Mouse (Mus musculus) hematopoietic multipotent progenitor cell, adult 10-12 weeks (in vitro differentiated cells): ENCODE results near the gene Vmn2r63. TPM values are rescaled to one million over a fixed set of nuclear protein-coding genes. Genes with fewer than 3 reads are reported as not detected.

Experiments used
- polyA plus RNA-seq: library from polyadenylated mRNA; stranded (reverse); fragments of >175 nt; gene quantifications from 2 replicates; pipeline ENCODE4 v1.2.3, GENCODE M21; 2012; ENCODE audit warnings: low replicate concordance

The Vmn2r63 gene
- not detected in 2 replicates for polyA plus RNA-seq

DNA sequence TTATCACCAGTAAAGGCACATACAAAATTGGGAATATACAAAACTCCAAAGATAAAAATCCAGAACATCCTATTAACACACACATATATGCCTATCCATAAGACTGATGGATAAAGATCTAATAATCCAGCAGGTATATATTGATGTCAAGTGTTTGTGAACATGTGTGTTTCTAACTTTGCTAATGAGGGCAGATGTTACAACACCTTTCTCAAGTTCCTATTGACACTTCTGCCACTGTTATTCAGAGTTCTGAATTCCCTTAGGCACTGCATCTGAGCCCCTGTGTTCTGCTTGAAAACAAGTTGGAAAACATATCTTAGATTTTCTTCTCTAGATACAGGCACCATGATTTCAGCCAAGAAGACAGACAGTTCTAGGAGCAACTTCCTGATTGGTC lies at the start of gene Vmn2r63:
Gene Vmn2r63 (minus strand): TSS at position 101 of the 400 bp plus-strand sequence.

DNA sequence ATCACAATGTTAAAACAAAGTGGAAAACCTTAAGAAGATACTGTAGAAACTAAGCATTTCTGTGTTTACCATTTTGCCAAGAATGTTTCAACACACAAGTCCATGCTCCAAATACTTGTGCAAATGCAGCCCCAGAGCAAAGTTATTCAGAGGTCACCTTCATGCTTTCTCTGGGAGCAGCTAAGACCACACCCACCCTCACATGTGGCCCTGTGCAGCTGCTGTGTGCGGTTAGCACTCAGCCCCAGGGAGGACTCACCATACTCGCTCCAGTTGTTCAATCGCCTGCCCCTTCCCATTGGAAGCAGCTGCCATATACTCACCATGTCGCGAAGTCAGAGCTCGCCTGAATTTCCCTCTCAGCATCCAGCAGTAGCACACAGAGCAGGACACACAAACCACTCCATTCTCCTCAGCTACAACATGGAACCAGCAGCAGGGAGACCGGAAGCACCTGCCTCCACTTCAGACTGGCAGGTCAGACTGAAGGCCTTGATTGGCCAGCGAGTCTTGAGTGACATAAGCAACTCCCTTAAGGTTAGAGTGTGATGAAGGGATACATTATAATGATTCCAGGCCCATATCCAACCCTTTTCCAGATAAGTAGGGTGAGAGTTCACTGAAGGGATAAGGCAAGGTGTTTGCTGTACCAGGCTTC lies 66.7 kb downstream of the Vmn2r63 start, which contains the start of gene Gm2381:
Gene Gm2381 (minus strand): TSS at position 434 of the 658 bp plus-strand sequence.

Other genes with a start within 250 kb of the Vmn2r63 start
- gene Zfp975, start 241.1 kb downstream of the Vmn2r63 start, polyA plus RNA-seq: 0.04 and 0.31 TPM in 2 replicates
- gene Gm17067, start 206.8 kb downstream of the Vmn2r63 start, polyA plus RNA-seq: not detected in 2 replicates
- gene Vmn2r62, start 140.3 kb downstream of the Vmn2r63 start, polyA plus RNA-seq: not detected in 2 replicates
- not detected in 2 replicates for gene Gm2381, start 66.6 kb downstream of the Vmn2r63 start, polyA plus RNA-seq
- gene Gm9268, start 84.9 kb upstream of the Vmn2r63 start, polyA plus RNA-seq: not detected in 2 replicates
- not detected in 2 replicates for gene Zfp936, start 180.4 kb upstream of the Vmn2r63 start, polyA plus RNA-seq